Mouse (Mus musculus) forebrain, postnatal 0 days (tissue): ENCODE data around the gene Zfp263. TPM values are rescaled to one million over a fixed set of nuclear protein-coding genes. Genes with fewer than 3 reads are reported as not detected.

Source experiments
- ATAC-seq: fragments of 200-750 bp; cut with Nextera tagmentation; 2 replicates; pipeline ENCODE4 v1.8.0; 2017; ENCODE audit warnings: mild to moderate bottlenecking, moderate library complexity
- DNase-seq: peaks from one replicate; pipeline ENCODE4 v3.0.0-alpha.2; 2015
- H3K27ac ChIP-seq: fragments of 300-500 bp; sonication (generic); 2 replicates; pipeline ENCODE4 v1.5.1; 2014; ENCODE audit warnings: low read depth, mild to moderate bottlenecking, antibody characterized with exemption, low read length, moderate library complexity, mixed read lengths
- H3K27me3 ChIP-seq: fragments of 300-500 bp; sonication (generic); 2 replicates; pipeline ENCODE4 v1.6.1; 2014; ENCODE audit warnings: mild to moderate bottlenecking, low read length, mixed read lengths; ENCODE audit not compliant: insufficient read depth
- H3K36me3 ChIP-seq: fragments of 300-500 bp; sonication (generic); 2 replicates; pipeline ENCODE4 v1.6.1; 2014; ENCODE audit warnings: mild to moderate bottlenecking, moderate library complexity; ENCODE audit not compliant: insufficient read depth
- H3K4me1 ChIP-seq: fragments of 300-500 bp; sonication (generic); 2 replicates; pipeline ENCODE4 v1.6.1; 2014; ENCODE audit warnings: antibody characterized with exemption; ENCODE audit not compliant: insufficient read depth
- H3K4me2 ChIP-seq: fragments of 300-500 bp; sonication (generic); 2 replicates; pipeline ENCODE4 v1.6.1; 2014; ENCODE audit warnings: low read depth, mild to moderate bottlenecking, moderate library complexity
- H3K4me3 ChIP-seq: fragments of 300-500 bp; sonication (generic); 2 replicates; pipeline ENCODE4 v1.5.1; 2014; ENCODE audit warnings: low read depth, low read length, mixed read lengths
- H3K9ac ChIP-seq: fragments of 300-500 bp; sonication (generic); 2 replicates; pipeline ENCODE4 v1.6.1; 2014; ENCODE audit warnings: mild to moderate bottlenecking
- H3K9me3 ChIP-seq: fragments of 300-500 bp; sonication (generic); 2 replicates; pipeline ENCODE4 v1.6.1; 2016; ENCODE audit warnings: low read length
- CTCF ChIP-seq: sonication (generic); IDR thresholded peaks from 2 replicates; pipeline ENCODE4 v1.5.1; 2016; ENCODE audit warnings: antibody characterized with exemption, control low read depth, low read depth
- WGBS: fragments of 180-500 bp; shearing (Covaris S2); extraction: QIAGEN DNeasy Blood & Tissue Kit; methylation state at CpG from one replicate; pipeline ENCODE4 v1.1.7; 2014; 5-methylcytosine and 5-hydroxymethylcytosine counted together
- polyA plus RNA-seq: library from polyadenylated mRNA; unstranded; fragments of >200 nt; fragmentation: Nextera tagmentation; extraction: Ambion mirVana; gene quantifications from 2 replicates; pipeline ENCODE4 v1.2.1, GENCODE M21; 2015
- total RNA-seq: library from RNA; depleted of rRNA; stranded (reverse); fragments of >200 nt; gene quantifications from 2 replicates; pipeline ENCODE4 v1.2.3, GENCODE M21; 2014; rRNA removed

Zfp263 gene
- total and polyA plus RNA-seq, 2 experiments from 2014 or later, result 36.4 to 37.1 TPM

- DNase-seq, result no peak
- no peaks in the 10 kb centered on the region for H3K4me1 ChIP-seq
- no peak for ATAC-seq
- no peaks in the 10 kb centered on the region for H3K27me3 ChIP-seq
- H3K9ac ChIP-seq, result no peak overlapping the region
- H3K4me2 ChIP-seq, result no peak overlapping the region
- no peaks in the 10 kb centered on the region for H3K9me3 ChIP-seq
- 97% methylated on average over 4 of the region's 4 CpGs for WGBS
- no peak for TF ChIP-seq CTCF
- no peak overlapping the region for H3K27ac ChIP-seq
- no peaks in the 10 kb centered on the region for H3K36me3 ChIP-seq
- no peak overlapping the region for H3K4me3 ChIP-seq
Observed at GRCm38 (mm10) chr16:3771603-3772002, 27.7 kb downstream of the Zfp263 start.

DNA sequence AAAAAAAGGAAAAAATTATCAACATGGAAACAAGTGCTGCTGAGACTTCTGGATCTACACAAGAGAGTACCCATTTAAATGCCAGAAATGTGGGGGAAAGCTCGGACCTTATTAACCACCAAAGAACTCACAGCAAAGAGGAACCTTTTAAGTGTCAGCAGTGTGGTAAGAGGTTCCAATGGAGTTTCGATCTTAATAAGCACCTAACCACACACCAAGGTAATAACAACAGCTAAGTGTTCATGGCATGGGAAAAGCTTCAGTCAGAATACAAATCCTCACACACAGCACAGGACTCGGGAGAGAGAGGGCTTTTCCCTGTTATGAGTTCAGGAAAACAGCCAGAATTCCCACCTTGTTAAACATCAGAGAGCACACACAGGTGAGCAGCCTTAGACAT lies 32.5 kb downstream of the Zfp263 start:
- H3K27me3 ChIP-seq, result no peaks in the 10 kb centered on the region
- no peak overlapping the region for H3K4me3 ChIP-seq
- DNase-seq, result no peak
- ATAC-seq, result no peak
- no peak for TF ChIP-seq CTCF
- H3K4me1 ChIP-seq, result no peaks in the 10 kb centered on the region
- H3K27ac ChIP-seq, result no peak overlapping the region
- H3K4me2 ChIP-seq, result no peak overlapping the region
- no peaks in the 10 kb centered on the region for H3K9me3 ChIP-seq
- no peak overlapping the region for H3K9ac ChIP-seq
- no peaks in the 10 kb centered on the region for H3K36me3 ChIP-seq
- WGBS, result 89% methylated on average over 3 of the region's 3 CpGs

DNA sequence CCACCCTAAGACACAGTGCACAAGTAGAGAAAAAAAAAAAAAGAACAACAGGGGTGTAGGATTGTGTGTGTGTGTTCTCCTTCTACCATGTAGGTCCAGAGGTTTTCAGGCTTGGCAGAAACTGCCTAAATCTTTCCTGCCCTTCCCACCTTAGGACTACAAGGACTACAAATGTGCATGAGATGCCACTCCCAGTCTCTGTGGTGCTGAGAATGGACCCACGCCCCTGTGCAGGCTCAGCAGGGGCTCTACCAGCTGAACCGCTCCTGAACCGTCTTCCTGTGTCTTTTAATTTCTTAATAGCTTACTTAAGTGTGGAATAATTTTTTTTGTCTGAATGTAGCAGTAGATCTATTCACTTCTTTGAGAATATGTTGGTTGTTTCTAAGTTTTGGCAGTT lies 34.1 kb downstream of the Zfp263 start:
- H3K27ac ChIP-seq, result no peak overlapping the region
- H3K4me3 ChIP-seq, result no peak overlapping the region
- H3K36me3 ChIP-seq, result no peaks in the 10 kb centered on the region
- H3K9ac ChIP-seq, result no peak overlapping the region
- H3K4me1 ChIP-seq, result no peaks in the 10 kb centered on the region
- no peak for TF ChIP-seq CTCF
- DNase-seq (no peak), ATAC-seq (no peak)
- H3K4me2 ChIP-seq, result no peak overlapping the region
- no peaks in the 10 kb centered on the region for H3K27me3 ChIP-seq
- H3K9me3 ChIP-seq, result no peaks in the 10 kb centered on the region
- WGBS, result 69% methylated on average over 3 of the region's 3 CpGs

DNA sequence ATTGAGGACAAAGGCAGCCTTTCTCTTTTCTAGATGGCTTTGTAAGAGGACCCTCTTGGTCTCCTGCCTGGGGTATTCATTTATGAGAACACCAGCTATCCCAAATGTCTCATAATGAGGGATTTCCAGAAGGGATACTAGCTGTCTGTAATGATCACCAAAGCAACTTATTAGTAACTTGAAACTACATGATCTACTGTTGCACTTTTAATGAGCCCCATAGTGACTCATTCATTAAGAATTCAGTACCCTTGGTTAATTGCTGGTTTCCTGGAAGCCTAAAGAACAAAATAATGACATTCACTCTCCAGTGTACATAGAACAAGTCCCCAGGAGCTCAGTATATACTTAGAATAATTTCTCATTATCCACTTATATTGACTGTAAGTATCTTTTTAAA lies 37.3 kb downstream of the Zfp263 start:
- Histone ChIP-seq H3K9me3 (no peaks in the 10 kb centered on the region), H3K4me3 (no peak overlapping the region), H3K27me3 (no peaks in the 10 kb centered on the region), H3K4me1 (no peaks in the 10 kb centered on the region), H3K27ac (no peak overlapping the region), H3K4me2 (no peak overlapping the region), H3K9ac (no peak overlapping the region), H3K36me3 (no peaks in the 10 kb centered on the region)
- ATAC-seq (no peak), DNase-seq (no peak)
- no peak for TF ChIP-seq CTCF

DNA sequence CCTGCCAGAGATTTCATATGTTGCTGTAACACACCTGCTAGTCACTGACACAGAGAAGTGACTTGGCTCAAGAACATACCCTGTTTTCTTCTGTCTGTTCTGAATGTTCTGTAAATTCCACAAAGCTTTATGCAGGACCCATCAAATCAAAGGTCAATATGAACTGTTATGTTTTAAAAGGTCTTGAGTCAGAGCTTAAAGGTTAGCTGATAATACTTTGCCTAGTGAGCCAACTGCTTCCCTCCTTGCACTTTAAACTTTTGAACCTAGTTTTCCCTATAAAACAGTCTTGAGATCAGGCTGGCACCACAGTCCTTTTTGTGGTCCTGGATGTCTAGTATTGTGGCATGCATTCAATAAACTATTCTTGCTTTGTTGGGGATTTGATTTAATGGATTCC lies 44.5 kb downstream of the Zfp263 start:
- DNase-seq (no peak), ATAC-seq (no peak)
- no peak overlapping the region for H3K9ac ChIP-seq
- H3K27me3 ChIP-seq, result no peaks in the 10 kb centered on the region
- H3K4me2 ChIP-seq, result no peak overlapping the region
- no peaks in the 10 kb centered on the region for H3K36me3 ChIP-seq
- no peak overlapping the region for H3K27ac ChIP-seq
- no peaks in the 10 kb centered on the region for H3K9me3 ChIP-seq
- H3K4me3 ChIP-seq, result no peak overlapping the region
- no peak for TF ChIP-seq CTCF
- no peaks in the 10 kb centered on the region for H3K4me1 ChIP-seq

Other genes with a start within 250 kb of the Zfp263 start
- not detected in 2 replicates for gene Olfr161, start 153.1 kb upstream of the Zfp263 start, total RNA-seq
- not detected in 2 replicates for gene Olfr161, start 153.1 kb upstream of the Zfp263 start, polyA plus RNA-seq
- gene Mefv, start 26.0 kb upstream of the Zfp263 start, total RNA-seq, result not detected in 2 replicates
- not detected in 2 replicates for gene Mefv, start 26.0 kb upstream of the Zfp263 start, polyA plus RNA-seq
- not detected in 2 replicates for gene Olfr15, start 86.8 kb downstream of the Zfp263 start, total RNA-seq
- not detected in 2 replicates for gene Olfr15, start 86.8 kb downstream of the Zfp263 start, polyA plus RNA-seq
- 3.9 and 4.4 TPM in 2 replicates for gene Zfp174, start 103.2 kb downstream of the Zfp263 start, total RNA-seq
- gene Zfp174, start 103.2 kb downstream of the Zfp263 start, polyA plus RNA-seq, result 1.2 and 1.9 TPM in 2 replicates
- 61.6 and 81.1 TPM in 2 replicates for gene Naa60, start 128.3 kb downstream of the Zfp263 start, total RNA-seq
- gene Naa60, start 128.3 kb downstream of the Zfp263 start, polyA plus RNA-seq, result 86.1 and 97.1 TPM in 2 replicates
- gene Zfp597, start 140.5 kb downstream of the Zfp263 start, total RNA-seq, result 38.2 and 54.8 TPM in 2 replicates
- 6.5 and 10.4 TPM in 2 replicates for gene Zfp597, start 140.5 kb downstream of the Zfp263 start, polyA plus RNA-seq
- 5.6 and 10.3 TPM in 2 replicates for gene Gm20695, start 140.6 kb downstream of the Zfp263 start, total RNA-seq
- 0.87 and 2.4 TPM in 2 replicates for gene Gm20695, start 140.6 kb downstream of the Zfp263 start, polyA plus RNA-seq
- gene 1700037C18Rik, start 164.6 kb downstream of the Zfp263 start, total RNA-seq, result 5.5 and 10.3 TPM in 2 replicates
- gene 1700037C18Rik, start 164.6 kb downstream of the Zfp263 start, polyA plus RNA-seq, result 12.2 and 13.6 TPM in 2 replicates
- 36.9 and 52.6 TPM in 2 replicates for gene Cluap1, start 164.7 kb downstream of the Zfp263 start, total RNA-seq
- gene Cluap1, start 164.7 kb downstream of the Zfp263 start, polyA plus RNA-seq, result 45.2 and 48.1 TPM in 2 replicates
- gene Nlrc3, start 232.5 kb downstream of the Zfp263 start, total RNA-seq, result 0.76 and 0.77 TPM in 2 replicates
- 0.28 and 0.62 TPM in 2 replicates for gene Nlrc3, start 232.5 kb downstream of the Zfp263 start, polyA plus RNA-seq